Mouse (Mus musculus): ENCODE data around the gene Asb2. TPM values are rescaled to one million over a fixed set of nuclear protein-coding genes. Genes with fewer than 3 reads are reported as not detected.

Asb2 gene
- polyA plus RNA-seq, 1 experiment from 2014 or later: 1.2 TPM

GRCm38 (mm10) chr12:103273051-103273450 lies 82.8 kb downstream of the Asb2 start:
- DNase-seq (ENCODE audit: low spot score) (peak; percentile 21), ATAC-seq (replicated peaks; ENCODE audit: insufficient number of reproducible peaks, low FRiP score, low TSS enrichment, low read depth) (no peak)
- Histone ChIP-seq H3K9ac (replicated peaks; ENCODE audit: low read length) (no peak overlapping the region), H3K9me3 (replicated peaks; ENCODE audit: control insufficient read depth, low read length) (no peaks in the 10 kb centered on the region), H3K36me3 (replicated peaks; ENCODE audit: control insufficient read depth, insufficient read depth, low read depth, low read length) (no peaks in the 10 kb centered on the region), H3K4me1 (ENCODE audit: control insufficient read depth, insufficient read depth, low read length) (no peaks in the 10 kb centered on the region), H3K4me3 (ENCODE audit: low read depth, low read length) (no peak overlapping the region), H3K27ac (replicated peaks; ENCODE audit: low read depth, low read length) (no peak overlapping the region), H3K27me3 (ENCODE audit: control insufficient read depth, insufficient read depth, low read length) (no peaks in the 10 kb centered on the region), H3K4me2 (ENCODE audit: low read depth, low read length) (no peak overlapping the region)
- 73% methylated on average over 6 of the region's 6 CpGs for WGBS

- Histone ChIP-seq H3K36me3 (replicated peaks; ENCODE audit: control insufficient read depth, insufficient read depth, low read depth, low read length) (no peaks in the 10 kb centered on the region), H3K4me2 (ENCODE audit: low read depth, low read length) (no peak overlapping the region), H3K27me3 (ENCODE audit: control insufficient read depth, insufficient read depth, low read length) (no peaks in the 10 kb centered on the region), H3K4me3 (ENCODE audit: low read depth, low read length) (no peak overlapping the region), H3K4me1 (ENCODE audit: control insufficient read depth, insufficient read depth, low read length) (no peaks in the 10 kb centered on the region), H3K27ac (replicated peaks; ENCODE audit: low read depth, low read length) (no peak overlapping the region), H3K9me3 (replicated peaks; ENCODE audit: control insufficient read depth, low read length) (no peaks in the 10 kb centered on the region), H3K9ac (replicated peaks; ENCODE audit: low read length) (no peak overlapping the region)
- ATAC-seq (replicated peaks; ENCODE audit: insufficient number of reproducible peaks, low FRiP score, low TSS enrichment, low read depth): 0 out of 2 replicates have a peak, but pooled peaks have one; percentile 29
- WGBS: 85% methylated on average over 3 of the region's 3 CpGs
- DNase-seq (ENCODE audit: low spot score): no peak
Observed at GRCm38 (mm10) chr12:103272176-103272575, 83.6 kb downstream of the Asb2 start.

Other genes starting within 250 kb of the Asb2 start
- gene Prima1, start 113.9 kb downstream of the Asb2 start, polyA plus RNA-seq (2014; fragmentation: Nextera tagmentation; extraction: Ambion mirVana): 0.32 and 0.50 TPM in 2 replicates
- 4.5 and 5.1 TPM in 2 replicates for gene Fam181a, start 45.0 kb downstream of the Asb2 start, polyA plus RNA-seq (2014; fragmentation: Nextera tagmentation; extraction: Ambion mirVana)
- gene Otub2, start 32.7 kb upstream of the Asb2 start, polyA plus RNA-seq (2014; fragmentation: Nextera tagmentation; extraction: Ambion mirVana): 12.2 and 12.5 TPM in 2 replicates
- 0.42 and 0.43 TPM in 2 replicates for gene 9330161L09Rik, start 51.8 kb upstream of the Asb2 start, polyA plus RNA-seq (2014; fragmentation: Nextera tagmentation; extraction: Ambion mirVana)
- 114 TPM in 2 replicates for gene Ddx24, start 69.8 kb upstream of the Asb2 start, polyA plus RNA-seq (2014; fragmentation: Nextera tagmentation; extraction: Ambion mirVana)
- gene Ifi27, start 78.2 kb upstream of the Asb2 start, polyA plus RNA-seq (2014; fragmentation: Nextera tagmentation; extraction: Ambion mirVana): 3.5 and 3.7 TPM in 2 replicates
- gene Ifi27l2a, start 87.7 kb upstream of the Asb2 start, polyA plus RNA-seq (2014; fragmentation: Nextera tagmentation; extraction: Ambion mirVana): 0.70 and 2.1 TPM in 2 replicates
- not detected in 2 replicates for gene Ifi27l2b, start 101.2 kb upstream of the Asb2 start, polyA plus RNA-seq (2014; fragmentation: Nextera tagmentation; extraction: Ambion mirVana)
- 2.2 and 2.6 TPM in 2 replicates for gene Ppp4r4, start 176.3 kb upstream of the Asb2 start, polyA plus RNA-seq (2014; fragmentation: Nextera tagmentation; extraction: Ambion mirVana)

Measured in embryonic facial prominence, embryonic 11.5 days (tissue).